Mouse (Mus musculus) brain, embryonic 14.5 days (tissue): ENCODE measurements around the gene Scml4.

Source experiments
- CTCF ChIP-seq: fragments of 200-500 bp; IDR thresholded peaks from 2 replicates; pipeline ENCODE4 v1.5.1; 2012; ENCODE audit warnings: inconsistent platforms, mild to moderate bottlenecking, moderate library complexity, borderline replicate concordance; ENCODE audit not compliant: insufficient read depth, insufficient read length; ENCODE audit errors: extremely low read depth
- POLR2A ChIP-seq: fragments of 200-500 bp; IDR thresholded peaks from 2 replicates; pipeline ENCODE4 v1.6.1; 2012; ENCODE audit warnings: mild to moderate bottlenecking, inconsistent platforms, borderline replicate concordance; ENCODE audit not compliant: poor library complexity, insufficient read depth, insufficient read length, severe bottlenecking; ENCODE audit errors: extremely low read depth

DNA sequence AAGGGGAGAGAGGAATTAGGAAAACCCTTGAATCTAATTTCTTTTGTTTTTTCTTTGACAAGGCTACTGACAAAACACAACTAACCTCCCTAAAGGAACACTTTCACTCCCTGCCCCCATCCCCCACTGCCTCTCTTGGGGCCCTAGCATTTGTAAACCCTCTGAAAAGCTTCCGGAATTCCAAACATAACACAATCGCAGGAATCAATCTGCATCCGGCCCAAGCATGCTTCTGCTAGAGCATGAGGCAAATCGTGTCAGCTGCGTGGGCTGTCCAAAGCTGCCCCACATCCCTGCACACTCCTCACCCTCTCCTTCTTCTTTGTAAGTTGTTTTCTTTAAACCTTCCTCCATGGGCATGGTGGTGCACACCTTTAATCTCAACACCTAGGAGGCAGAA lies 4.9 kb upstream of the Scml4 start:
- no peak for TF ChIP-seq POLR2A
- TF ChIP-seq CTCF: no peak
